Mouse (Mus musculus) G1E (cell line): ENCODE measurements around the gene Phf21b.

Source experiments
- CTCF ChIP-seq: IDR thresholded peaks from 2 replicates; pipeline ENCODE4 v1.5.1; 2012; ENCODE audit warnings: low read depth, low read length, inconsistent platforms, mixed read lengths
- GATA1 ChIP-seq: IDR thresholded peaks from 2 replicates; pipeline ENCODE4 v1.6.1; 2012; ENCODE audit warnings: borderline replicate concordance, low read length, inconsistent platforms, mixed read lengths
- GATA2 ChIP-seq: IDR thresholded peaks from 2 replicates; pipeline ENCODE4 v1.6.1; 2012; ENCODE audit warnings: low read depth, low read length, inconsistent platforms, borderline replicate concordance
- POLR2AphosphoS5 ChIP-seq: IDR thresholded peaks from 2 replicates; pipeline ENCODE4 v1.6.1; 2012; ENCODE audit warnings: low read depth, low read length, inconsistent platforms; ENCODE audit not compliant: insufficient replicate concordance

GRCm38 (mm10) chr15:84803685-84804084 lies 52.2 kb downstream of the Phf21b start:
- TF ChIP-seq CTCF (no peak), GATA1 (no peak), POLR2AphosphoS5 (no peak), GATA2 (no peak)
